Mouse (Mus musculus) spleen, adult 2 months (tissue): Measurements from ENCODE around the gene Atad2b.
"Not testable (repeated sequence)": the region's sequence is repeated elsewhere in the genome, so short reads cannot be mapped to it uniquely, and the experiment has no call there.

ENCODE experiments used
- CTCF ChIP-seq: fragments of 200-500 bp; IDR thresholded peaks from 2 replicates; pipeline ENCODE4 v1.5.1; 2011; ENCODE audit warnings: mild to moderate bottlenecking, inconsistent platforms; ENCODE audit not compliant: insufficient read depth, insufficient read length, insufficient replicate concordance; ENCODE audit errors: extremely low read depth
- POLR2A ChIP-seq: fragments of 200-500 bp; IDR thresholded peaks from 2 replicates; pipeline ENCODE4 v1.6.1; 2011; ENCODE audit warnings: low read depth, low read length, inconsistent platforms

DNA sequence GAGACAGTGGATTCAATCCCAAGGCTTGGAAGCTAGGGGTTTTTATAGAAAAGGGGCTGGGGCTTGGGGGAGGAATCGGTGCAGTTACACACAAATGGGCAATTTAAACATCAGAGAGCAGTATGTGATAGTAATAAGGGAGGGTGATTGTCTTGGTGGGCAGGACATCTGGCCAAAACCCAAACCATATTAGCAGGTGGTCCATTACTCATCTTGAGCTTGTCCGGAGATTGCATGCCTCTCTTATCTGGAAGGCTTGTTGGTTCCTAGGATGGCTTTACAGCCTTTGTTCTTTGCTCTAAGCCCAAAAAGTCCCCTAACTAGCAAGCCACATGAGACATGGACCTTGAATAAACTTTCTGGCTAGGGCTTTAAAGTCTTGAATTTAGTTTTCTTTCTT, 91.5 kb downstream of the Atad2b start:
- not testable (repeated sequence) for TF ChIP-seq POLR2A, CTCF
